Mouse (Mus musculus) intestine, embryonic 14.5 days (tissue): ENCODE data around the gene Foxn2. TPM values are rescaled to one million over a fixed set of nuclear protein-coding genes. Genes with fewer than 3 reads are reported as not detected.
A peak's percentile ranks its signal among the peaks of the same experiment; 100 is the strongest.

Source experiments
- ATAC-seq: fragments of 200-750 bp; cut with Nextera tagmentation; replicated peaks from 2 replicates; pipeline ENCODE4 v1.8.0; 2017; ENCODE audit warnings: low read depth, moderate number of reproducible peaks, moderate TSS enrichment, moderate library complexity; ENCODE audit not compliant: low FRiP score, low TSS enrichment
- DNase-seq: peaks from one replicate; pipeline ENCODE4 v3.0.0-alpha.2; 2018; ENCODE audit warnings: low spot score
- H3K27ac ChIP-seq: fragments of 300-500 bp; sonication (generic); 2 replicates; pipeline ENCODE4 v1.5.1; 2014; ENCODE audit warnings: low read depth, mild to moderate bottlenecking, control low read depth
- H3K27me3 ChIP-seq: fragments of 300-500 bp; sonication (generic); replicated peaks from 2 replicates; pipeline ENCODE4 v1.6.1; 2014; ENCODE audit warnings: low read length, control low read depth; ENCODE audit not compliant: control insufficient read depth, insufficient read depth
- H3K36me3 ChIP-seq: fragments of 300-500 bp; sonication (generic); 2 replicates; pipeline ENCODE4 v1.6.1; 2014; ENCODE audit warnings: low read length, control low read depth; ENCODE audit not compliant: control insufficient read depth, insufficient read depth
- H3K4me1 ChIP-seq: fragments of 300-500 bp; sonication (generic); replicated peaks from 2 replicates; pipeline ENCODE4 v1.6.1; 2014; ENCODE audit warnings: low read length, control low read depth, mixed read lengths; ENCODE audit not compliant: control insufficient read depth, insufficient read depth
- H3K4me2 ChIP-seq: fragments of 300-500 bp; sonication (generic); 2 replicates; pipeline ENCODE4 v1.6.1; 2014; ENCODE audit warnings: low read length
- H3K4me3 ChIP-seq: fragments of 300-500 bp; sonication (generic); 2 replicates; pipeline ENCODE4 v1.5.1; 2014; ENCODE audit warnings: low read depth, low read length, control low read depth, mixed read lengths
- H3K9ac ChIP-seq: fragments of 300-500 bp; sonication (generic); 2 replicates; pipeline ENCODE4 v1.6.1; 2014; ENCODE audit warnings: mild to moderate bottlenecking, low read length
- H3K9me3 ChIP-seq: fragments of 300-500 bp; sonication (generic); 2 replicates; pipeline ENCODE4 v1.6.1; 2016; ENCODE audit warnings: low read length, control low read depth; ENCODE audit not compliant: control insufficient read depth
- WGBS: fragments of 180-500 bp; shearing (Covaris S2); extraction: QIAGEN DNeasy Blood & Tissue Kit; methylation state at CpG from one replicate; pipeline ENCODE4 v1.1.7; 2014; 5-methylcytosine and 5-hydroxymethylcytosine counted together
- polyA plus RNA-seq: library from polyadenylated mRNA; unstranded; fragments of >200 nt; fragmentation: Nextera tagmentation; extraction: Ambion mirVana; gene quantifications from 2 replicates; pipeline ENCODE4 v1.2.1, GENCODE M21; 2014

The Foxn2 gene
- polyA plus RNA-seq, 1 experiment from 2014 or later, result 12.1 TPM

GRCm38 (mm10) chr17:88505941-88506340 is 65.4 kb downstream of the Foxn2 start:
- no peaks in the 10 kb centered on the region for H3K36me3 ChIP-seq
- no peaks in the 10 kb centered on the region for H3K27me3 ChIP-seq
- DNase-seq, result no peak
- H3K9me3 ChIP-seq, result no peaks in the 10 kb centered on the region
- H3K4me3 ChIP-seq, result no peak overlapping the region
- whole genome bisulfite sequencing, result 91% methylated on average over 15 of the region's 15 CpGs
- no peak overlapping the region; the same call in 1 of the 2 replicates for H3K27ac ChIP-seq
- H3K4me2 ChIP-seq, result no peak overlapping the region
- no peak overlapping the region for H3K9ac ChIP-seq
- peaks cover 14% of the 10 kb centered on the region for H3K4me1 ChIP-seq
- ATAC-seq, result no peak

GRCm38 (mm10) chr17:88507376-88507775 is 66.9 kb downstream of the Foxn2 start:
- Histone ChIP-seq H3K4me1 (peaks cover 14% of the 10 kb centered on the region), H3K9ac (no peak overlapping the region), H3K27me3 (no peaks in the 10 kb centered on the region), H3K4me3 (no peak overlapping the region), H3K4me2 (no peak overlapping the region), H3K36me3 (no peaks in the 10 kb centered on the region), H3K27ac (no peak overlapping the region), H3K9me3 (no peaks in the 10 kb centered on the region)
- no peak for ATAC-seq
- DNase-seq, result no peak
- 82% methylated on average over 10 of the region's 10 CpGs for WGBS

DNA sequence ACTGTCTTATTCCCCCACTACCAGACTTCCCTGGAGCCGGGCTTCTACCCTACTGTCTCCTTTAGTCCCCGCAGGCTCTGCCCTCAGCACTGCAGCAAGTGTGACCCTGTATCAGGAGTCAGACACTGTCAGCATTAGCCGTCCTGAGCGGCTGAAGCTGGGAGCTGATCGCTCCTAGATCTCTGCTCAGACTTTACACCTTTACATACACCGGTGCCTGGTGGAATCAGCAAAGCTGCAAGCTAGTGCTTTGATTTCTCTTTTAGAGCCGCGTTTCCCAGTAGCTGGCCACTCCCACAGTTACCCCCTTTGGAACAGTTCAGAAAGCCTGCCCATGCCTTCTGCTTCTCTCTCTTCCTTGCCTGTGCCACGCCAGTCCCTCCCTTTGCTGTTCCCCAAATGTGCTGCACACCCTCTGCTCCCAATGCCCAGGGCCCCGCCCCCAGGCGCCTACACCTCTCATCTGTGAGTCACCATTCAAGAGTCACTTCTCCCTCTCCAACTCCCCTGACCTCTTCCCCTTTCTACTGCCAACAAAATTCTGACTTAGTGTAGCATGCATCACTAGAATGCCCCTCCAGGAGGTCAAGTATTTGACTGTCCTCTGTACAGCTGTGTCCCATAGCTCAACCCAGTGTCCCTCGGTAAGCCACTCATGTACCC is 68.5 kb downstream of the Foxn2 start:
- peak; percentile 71 for DNase-seq

DNA sequence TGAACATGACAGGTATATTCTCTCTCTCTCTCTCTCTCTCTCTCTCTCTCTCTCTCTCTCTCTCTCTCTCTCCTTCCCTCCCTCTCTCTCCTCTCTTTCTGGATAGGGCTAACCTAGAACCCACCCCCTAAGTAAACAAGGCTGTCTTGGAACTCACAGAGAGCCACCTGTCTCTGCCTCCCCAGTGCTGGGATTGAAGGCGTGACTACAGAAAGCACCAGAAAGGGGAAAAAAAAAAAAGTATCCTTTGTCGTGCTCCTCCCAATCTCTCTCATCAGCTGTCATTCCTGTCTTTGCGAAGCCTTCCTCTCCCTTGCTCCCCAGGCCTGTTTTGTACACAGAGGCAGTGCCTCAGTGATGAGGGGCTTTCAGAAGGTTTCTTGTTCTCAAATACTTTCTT is 69.5 kb downstream of the Foxn2 start:
- Histone ChIP-seq H3K27me3 (no peaks in the 10 kb centered on the region), H3K4me3 (no peak overlapping the region), H3K4me2 (no peak overlapping the region), H3K9ac (no peak overlapping the region), H3K27ac (no peak overlapping the region), H3K9me3 (no peaks in the 10 kb centered on the region), H3K4me1 (peaks cover 11% of the 10 kb centered on the region), H3K36me3 (no peaks in the 10 kb centered on the region)
- ATAC-seq (no peak), DNase-seq (no peak)
- WGBS, result 84% methylated on average over 3 of the region's 3 CpGs

More for the DNA sequence above, 68.5 kb downstream of the Foxn2 start:
- Histone ChIP-seq H3K9me3 (no peaks in the 10 kb centered on the region), H3K27me3 (no peaks in the 10 kb centered on the region), H3K4me1 (peaks cover 14% of the 10 kb centered on the region), H3K4me3 (no peak overlapping the region), H3K4me2 (peak overlapping the region; percentile 14), H3K36me3 (no peaks in the 10 kb centered on the region), H3K9ac (no peak overlapping the region), H3K27ac (no peak overlapping the region)
- peak; percentile 62 for ATAC-seq
- WGBS, result 38% methylated on average over 12 of the region's 12 CpGs

DNA sequence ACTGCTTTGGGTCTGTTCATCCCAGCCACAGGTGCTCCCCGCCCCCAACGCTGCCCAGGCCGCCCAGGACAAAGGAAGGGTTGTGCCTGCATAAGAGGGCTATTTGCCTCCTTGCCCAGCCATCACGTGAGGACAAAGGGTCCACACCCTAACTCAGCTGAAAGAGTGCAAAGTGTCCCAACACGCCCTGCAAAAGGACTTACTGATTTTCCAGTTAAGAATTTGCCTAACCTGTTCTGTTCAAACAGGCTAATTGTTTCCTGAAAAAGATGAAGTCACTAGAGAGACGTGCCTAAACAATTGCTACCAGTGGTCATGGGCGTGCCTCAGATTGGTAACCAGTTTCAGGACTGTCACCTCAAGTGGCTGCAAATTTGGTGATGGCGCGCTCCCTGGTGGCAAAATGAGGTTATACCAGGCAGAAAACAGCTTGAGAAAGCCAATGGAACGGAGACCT is 70.6 kb downstream of the Foxn2 start:
- Histone ChIP-seq H3K9ac (no peak overlapping the region), H3K9me3 (no peaks in the 10 kb centered on the region), H3K36me3 (no peaks in the 10 kb centered on the region), H3K27me3 (no peaks in the 10 kb centered on the region), H3K4me3 (no peak overlapping the region), H3K27ac (no peak overlapping the region), H3K4me1 (peaks cover 11% of the 10 kb centered on the region), H3K4me2 (no peak overlapping the region)
- ATAC-seq (peak; percentile 65), DNase-seq (peak; percentile 90)
- 24% methylated on average over 10 of the region's 10 CpGs for WGBS

GRCm38 (mm10) chr17:88516477-88516876 is 76.0 kb downstream of the Foxn2 start:
- Histone ChIP-seq H3K4me2 (no peak overlapping the region), H3K9ac (no peak overlapping the region), H3K4me1 (no peaks in the 10 kb centered on the region), H3K27ac (no peak overlapping the region), H3K4me3 (no peak overlapping the region), H3K27me3 (no peaks in the 10 kb centered on the region), H3K9me3 (no peaks in the 10 kb centered on the region), H3K36me3 (no peaks in the 10 kb centered on the region)
- no peak for ATAC-seq
- peak; percentile 18 for DNase-seq
- 82% methylated on average over 7 of the region's 7 CpGs for WGBS

- no peak overlapping the region for H3K4me2 ChIP-seq
- H3K27me3 ChIP-seq, result no peaks in the 10 kb centered on the region
- no peak overlapping the region for H3K4me3 ChIP-seq
- ATAC-seq (no peak), DNase-seq (no peak)
- WGBS, result 14% methylated on average over 2 of the region's 2 CpGs
- H3K4me1 ChIP-seq, result peaks cover 11% of the 10 kb centered on the region; the same call in 1 of the 2 replicates
- no peak overlapping the region for H3K27ac ChIP-seq
- no peak overlapping the region for H3K9ac ChIP-seq
- H3K9me3 ChIP-seq, result no peaks in the 10 kb centered on the region
- no peaks in the 10 kb centered on the region for H3K36me3 ChIP-seq
These were observed 87.3 kb downstream of the Foxn2 start for GRCm38 (mm10) chr17:88527781-88528180.

DNA sequence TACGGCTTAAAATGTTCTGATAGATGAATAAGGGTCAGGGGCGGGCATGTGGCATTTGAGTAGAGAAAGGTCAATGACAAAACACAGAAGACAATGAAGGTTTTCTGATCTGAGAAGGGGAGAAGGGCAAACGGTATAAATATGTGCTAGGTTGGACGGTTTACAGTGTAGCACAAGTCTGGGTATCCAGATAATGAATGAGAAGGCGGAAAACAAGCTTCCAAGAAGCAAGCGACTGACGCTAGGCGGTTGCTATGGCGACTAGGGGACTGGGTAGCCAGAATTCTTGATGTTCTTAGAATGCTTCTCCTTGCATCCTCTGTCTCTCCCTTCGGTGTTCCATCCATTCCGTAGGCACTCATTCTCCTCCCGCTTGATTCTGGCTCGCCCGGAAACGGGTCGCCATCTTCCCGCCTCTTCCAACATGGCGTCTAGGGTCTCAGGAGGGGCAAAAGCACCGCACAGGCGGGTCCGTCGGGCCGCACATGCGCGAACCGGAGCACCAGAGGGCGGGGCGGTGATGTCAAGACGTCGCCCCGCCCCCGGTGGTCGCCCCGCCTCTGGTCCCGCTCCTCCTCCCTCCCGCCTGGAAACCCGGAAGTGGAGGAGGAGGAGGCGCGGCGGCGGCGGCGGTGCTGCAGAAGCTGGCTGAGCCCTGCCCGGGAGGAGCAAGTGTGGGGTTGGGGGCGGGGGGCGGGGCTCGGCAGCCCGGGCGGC is 89.2 kb downstream of the Foxn2 start, which contains the start of gene Ppp1r21:
TSS of gene Ppp1r21 (plus strand) at position 600 of the 717 bp plus-strand sequence.
- no peaks in the 10 kb centered on the region for H3K9me3 ChIP-seq
- peak within 1 kb of the TSS; percentile 75 for H3K4me2 ChIP-seq
- 8% methylated on average over 39 of the region's 49 CpGs for WGBS
- ATAC-seq (peak; percentile 98), DNase-seq (peak; percentile 98)
- H3K27me3 ChIP-seq, result no peaks in the 10 kb centered on the region
- peak within 1 kb of the TSS; percentile 35; the same call in 1 of the 2 replicates for H3K27ac ChIP-seq
- H3K4me3 ChIP-seq, result peak within 1 kb of the TSS; percentile 73
- H3K9ac ChIP-seq, result peak within 1 kb of the TSS; percentile 48
- peaks cover 11% of the 10 kb centered on the region; the same call in 1 of the 2 replicates for H3K4me1 ChIP-seq
- no peaks in the 10 kb centered on the region for H3K36me3 ChIP-seq
